Mouse (Mus musculus) lung, adult 2 months (tissue): ENCODE data around the gene Flii. TPM values are rescaled to one million over a fixed set of nuclear protein-coding genes. Genes with fewer than 3 reads are reported as not detected.

ENCODE experiments used
- DNase-seq: peaks from one replicate; pipeline ENCODE4 v3.0.0; 2022
- H3K4me1 ChIP-seq: fragments of 200-500 bp; 2 replicates; pipeline ENCODE4 v1.6.1; 2011; ENCODE audit warnings: low read length; ENCODE audit not compliant: control insufficient read depth, insufficient read depth
- H3K4me3 ChIP-seq: fragments of 200-500 bp; replicated peaks from 2 replicates; pipeline ENCODE3; 2011; ENCODE audit warnings: low read depth, mild to moderate bottlenecking, control low read depth, low read length; ENCODE audit errors: extremely low read depth
- CTCF ChIP-seq: fragments of 200-500 bp; IDR thresholded peaks from 2 replicates; pipeline ENCODE4 v1.5.1; 2011; ENCODE audit warnings: mild to moderate bottlenecking, low read length, control low read depth; ENCODE audit not compliant: insufficient read depth
- POLR2A ChIP-seq: fragments of 200-500 bp; IDR thresholded peaks from 2 replicates; pipeline ENCODE4 v1.6.1; 2011; ENCODE audit warnings: low read depth, mild to moderate bottlenecking, control low read depth, low read length, borderline replicate concordance; ENCODE audit errors: extremely low read depth
- WGBS: fragments of 180-500 bp; shearing (Covaris S2); methylation state at CpG from one replicate; pipeline ENCODE4 v1.1.7; 2018; 5-methylcytosine and 5-hydroxymethylcytosine counted together
- polyA plus RNA-seq: library from polyadenylated mRNA; depleted of rRNA; stranded (reverse); fragments of >200 nt; gene quantifications from 2 replicates; pipeline ENCODE4 v1.2.3, GENCODE M21; 2012

Gene Flii
- polyA plus RNA-seq, 1 experiment: 236 TPM

- Histone ChIP-seq H3K4me3 (no peak overlapping the region), H3K4me1 (no peaks in the 10 kb centered on the region)
- TF ChIP-seq POLR2A (no peak), CTCF (no peak)
- DNase-seq: no peak
- WGBS: 88% methylated on average over 7 of the region's 7 CpGs
Measured at GRCm38 (mm10) chr11:60755570-60755969, 28.5 kb upstream of the Flii start.

DNA sequence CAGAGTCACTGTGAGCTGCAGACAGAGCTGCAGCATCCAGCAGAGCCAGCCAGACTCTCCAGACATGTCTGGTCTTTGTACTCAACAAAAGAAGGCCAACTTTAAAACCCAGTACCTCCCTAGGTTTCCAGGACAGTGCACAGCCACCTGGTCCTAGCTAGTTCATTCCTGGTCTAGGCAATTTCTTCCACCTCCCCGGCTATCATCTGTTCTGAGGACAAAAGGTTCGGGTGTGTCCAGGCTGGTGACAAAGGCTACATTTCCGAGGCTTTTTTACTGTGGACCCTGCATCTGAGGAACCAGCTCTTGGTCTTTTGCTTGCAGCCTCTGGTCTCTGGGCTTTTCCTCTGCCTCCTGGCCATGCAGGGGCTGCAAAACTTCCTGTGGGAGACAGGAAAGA lies 13.3 kb upstream of the Flii start:
- 81% methylated on average over 3 of the region's 3 CpGs for WGBS
- no peak overlapping the region for H3K4me3 ChIP-seq
- TF ChIP-seq POLR2A (no peak), CTCF (no peak)
- no peak for DNase-seq
- no peaks in the 10 kb centered on the region for H3K4me1 ChIP-seq

DNA sequence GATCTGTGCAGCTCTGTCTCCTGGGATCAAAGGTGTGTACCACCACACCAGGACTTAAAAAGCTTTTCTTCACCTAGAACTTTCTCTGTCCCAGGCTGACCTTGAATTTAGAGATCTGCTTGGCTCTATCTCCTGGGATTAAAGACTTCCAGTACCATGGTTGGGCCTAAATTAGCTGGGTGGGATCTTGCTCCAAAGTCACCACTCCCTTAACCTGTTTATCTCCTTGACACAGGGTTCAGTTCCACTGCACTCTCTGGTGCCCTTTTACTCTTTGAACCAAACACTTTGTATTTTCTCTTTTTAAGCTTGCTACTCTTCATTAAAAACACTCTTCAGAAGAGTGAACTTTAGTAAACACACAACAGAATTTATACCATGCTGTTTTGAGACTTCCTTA lies 10.4 kb upstream of the Flii start:
- TF ChIP-seq CTCF (no peak), POLR2A (no peak)
- Histone ChIP-seq H3K4me1 (no peaks in the 10 kb centered on the region), H3K4me3 (no peak overlapping the region)
- no peak for DNase-seq

GRCm38 (mm10) chr11:60736491-60736890 lies 9.4 kb upstream of the Flii start:
- TF ChIP-seq POLR2A: no peak
- TF ChIP-seq CTCF: no peak
- H3K4me1 ChIP-seq: no peaks in the 10 kb centered on the region
- no peak for DNase-seq
- no peak overlapping the region for H3K4me3 ChIP-seq
- WGBS: 78% methylated on average over 3 of the region's 3 CpGs

DNA sequence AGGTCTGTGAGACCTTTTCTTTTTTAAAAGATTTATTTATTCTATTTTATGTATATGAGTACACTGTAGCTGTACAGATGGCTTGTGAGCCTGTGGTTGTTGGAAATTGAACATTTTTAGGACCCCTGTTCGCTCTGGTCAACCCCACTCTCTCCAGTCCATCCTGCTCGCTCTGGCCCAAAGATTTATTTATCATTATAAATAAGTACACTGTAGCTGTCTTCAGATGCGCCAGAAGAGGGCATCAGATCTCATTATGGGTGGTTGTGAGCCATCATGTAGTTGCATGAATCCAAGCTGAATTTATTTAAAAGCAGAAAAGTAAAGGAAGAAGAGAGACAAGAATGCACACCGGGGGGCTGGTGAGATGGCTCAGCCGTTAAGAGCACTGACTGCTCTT lies 8.1 kb upstream of the Flii start:
- 69% methylated on average over 5 of the region's 5 CpGs for WGBS
- no peak overlapping the region for H3K4me3 ChIP-seq
- DNase-seq: no peak
- no peaks in the 10 kb centered on the region for H3K4me1 ChIP-seq
- no peak for TF ChIP-seq CTCF
- TF ChIP-seq POLR2A: no peak

DNA sequence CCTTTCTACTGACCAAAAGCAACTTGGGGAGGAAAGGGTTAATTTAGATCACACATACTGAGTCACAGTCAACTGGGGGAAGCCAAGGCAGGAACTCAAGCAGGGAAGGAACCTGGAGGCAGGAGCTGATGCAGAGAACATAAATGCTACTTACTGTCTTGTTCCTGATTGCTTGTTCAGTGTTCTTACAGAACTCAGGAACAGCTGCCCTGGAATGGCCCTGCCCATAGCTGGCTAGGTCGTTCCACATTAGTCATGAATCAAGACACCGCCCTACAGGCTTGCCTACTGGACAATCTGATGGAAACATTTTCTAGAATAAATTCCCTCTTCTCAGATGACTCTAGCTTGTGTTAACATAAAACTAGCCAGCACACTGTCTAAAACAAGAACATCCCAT lies 7.1 kb upstream of the Flii start:
- H3K4me3 ChIP-seq: no peak overlapping the region
- 52% methylated on average over 2 of the region's 2 CpGs for WGBS
- no peak for DNase-seq
- TF ChIP-seq POLR2A (no peak), CTCF (no peak)
- peaks cover 1% of the 10 kb centered on the region; the same call in 1 of the 2 replicates for H3K4me1 ChIP-seq

DNA sequence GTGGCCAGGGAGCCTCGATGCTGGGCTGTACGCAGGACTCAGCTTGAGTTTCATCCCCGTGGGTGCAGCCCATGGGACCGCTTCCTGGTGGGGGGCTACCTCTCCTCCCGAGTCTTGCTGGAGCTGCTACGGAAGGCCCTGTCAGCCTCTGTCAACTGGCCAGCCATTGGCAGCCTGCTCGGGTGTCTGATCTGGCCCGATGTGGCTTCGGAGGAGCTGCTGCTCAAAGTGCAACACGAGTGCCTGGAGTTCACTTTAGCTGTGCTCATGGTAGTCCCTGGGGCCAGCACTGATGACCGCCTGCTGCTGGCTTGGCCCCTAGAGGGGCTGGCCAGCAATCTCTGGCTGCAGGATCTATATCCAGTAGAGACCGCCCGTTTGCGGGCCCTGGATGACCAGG lies 4.2 kb upstream of the Flii start:
- H3K4me1 ChIP-seq: peaks cover 11% of the 10 kb centered on the region
- no peak overlapping the region for H3K4me3 ChIP-seq
- WGBS: 87% methylated on average over 14 of the region's 14 CpGs
- TF ChIP-seq CTCF (no peak), POLR2A (no peak)
- DNase-seq: no peak

DNA sequence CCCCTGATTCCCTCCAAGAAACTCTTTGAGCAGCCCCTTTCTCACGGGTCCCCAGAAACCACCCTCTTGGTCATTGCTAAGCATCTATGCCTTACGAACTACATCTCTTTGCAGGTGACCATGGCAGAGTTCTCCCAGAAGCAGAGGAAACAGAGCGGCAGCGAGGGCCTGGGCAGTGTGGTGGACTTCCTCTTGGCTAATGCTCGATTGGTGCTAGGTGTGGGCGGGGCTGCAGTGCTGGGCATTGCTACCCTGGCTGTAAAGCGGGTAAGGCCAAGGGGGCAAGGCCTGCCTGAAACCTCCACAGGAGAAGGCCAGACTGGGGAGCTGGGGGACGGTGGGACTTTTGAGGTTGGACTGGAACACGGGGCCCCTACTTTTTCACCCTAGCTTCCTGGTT lies 3.1 kb upstream of the Flii start:
- Histone ChIP-seq H3K4me1 (peaks cover 18% of the 10 kb centered on the region), H3K4me3 (no peak overlapping the region)
- DNase-seq: no peak
- WGBS: 67% methylated on average over 9 of the region's 9 CpGs
- TF ChIP-seq CTCF (no peak), POLR2A (no peak)

DNA sequence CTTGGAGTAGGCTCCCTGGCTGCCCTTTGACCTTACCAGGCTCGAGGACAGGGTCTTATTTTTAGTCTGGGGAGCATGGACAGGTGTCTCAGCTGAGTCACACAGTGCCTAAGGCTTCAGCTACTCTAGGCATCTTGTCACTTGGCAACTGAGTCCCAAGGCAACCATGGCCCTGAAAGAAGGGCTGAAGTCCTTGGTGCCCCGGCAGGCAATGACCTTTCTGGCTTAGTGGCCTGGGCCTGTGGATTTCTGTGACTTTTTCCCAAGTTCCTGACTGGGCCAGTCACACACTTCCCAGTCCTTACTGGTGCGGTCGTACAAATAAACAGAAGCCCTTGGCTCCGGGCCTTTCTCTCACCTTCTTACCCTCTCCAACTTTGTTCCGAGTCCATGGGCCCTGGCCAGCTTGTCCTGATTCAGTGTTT lies 2.2 kb upstream of the Flii start:
- TF ChIP-seq POLR2A (no peak), CTCF (no peak)
- Histone ChIP-seq H3K4me3 (no peak overlapping the region), H3K4me1 (peaks cover 18% of the 10 kb centered on the region)
- DNase-seq: peak; percentile 52
- WGBS: 46% methylated on average over 6 of the region's 6 CpGs

DNA sequence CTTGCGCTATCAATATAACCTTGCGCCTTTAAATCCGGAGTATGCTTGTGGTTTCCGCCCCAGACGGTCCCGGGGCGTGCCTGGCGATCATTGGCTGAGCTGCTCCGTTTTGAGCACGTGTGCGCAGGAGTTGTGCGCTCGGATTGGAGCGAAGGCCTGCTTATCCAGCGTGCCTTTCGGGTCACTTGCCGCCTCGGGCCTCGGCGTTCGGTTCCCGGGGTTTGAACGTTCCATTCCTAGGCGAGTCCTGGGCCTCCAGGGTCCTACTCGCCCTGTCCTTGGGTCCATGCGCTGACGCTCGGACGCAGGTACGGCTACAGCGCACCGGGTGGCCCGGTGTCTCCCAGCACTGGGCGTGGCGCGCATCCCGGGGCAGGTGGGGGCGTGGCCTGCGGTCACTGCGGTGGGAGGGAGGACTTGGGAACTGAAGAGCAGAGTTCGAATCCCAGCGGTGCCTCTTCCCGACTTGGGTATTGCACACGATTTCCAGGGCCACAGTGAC lies 1.2 kb upstream of the Flii start, which contains the start of gene Mief2:
TSS of gene Mief2 (plus strand) at position 139 of the 502 bp plus-strand sequence.
- under 1% methylated on average over 44 of the region's 44 CpGs for WGBS
- TF ChIP-seq POLR2A (peak; percentile 76; the same call in 1 of the 2 replicates), CTCF (no peak)
- peaks cover 18% of the 10 kb centered on the region for H3K4me1 ChIP-seq
- DNase-seq: peak; percentile 92
- H3K4me3 ChIP-seq: peak within 1 kb of the TSS; percentile 99
